In genomic region chr7:116191138-116191537, GRCm38 (mm10) we compare ENCODE assay signal across 8 mouse cellular contexts.
A peak's percentile ranks its signal among the peaks of the same experiment; 100 is the strongest.
DNase-seq lines count a peak whose midpoint lies in the region; ATAC-seq and TF ChIP-seq lines count a peak whose summit lies in the region.

No protein-coding gene starts in this region.

- WGBS in neural tube, embryonic 11.5 days = 25% methylated on average over 3 of the region's 3 CpGs
- WGBS in neural tube, embryonic 15.5 days = 29% methylated on average over 3 of the region's 3 CpGs
- WGBS in forebrain, embryonic 12.5 days = 9% methylated on average over 3 of the region's 3 CpGs
- 13% methylated on average over 3 of the region's 3 CpGs for WGBS in limb, embryonic 11.5 days
- WGBS in stomach, postnatal 0 days = 23% methylated on average over 3 of the region's 3 CpGs

- no peak overlapping the region for H3K4me3 ChIP-seq in neural tube, embryonic 11.5 days (ENCODE audit: low read depth, low read length)
- no peak overlapping the region for H3K4me3 ChIP-seq in neural tube, embryonic 15.5 days (replicated peaks)
- H3K4me3 ChIP-seq in forebrain, embryonic 12.5 days (replicated peaks) = no peak overlapping the region
- no peak overlapping the region for H3K4me3 ChIP-seq in limb, embryonic 11.5 days (ENCODE audit: low read depth, low read length)
- H3K4me3 ChIP-seq in stomach, postnatal 0 days (ENCODE audit: low read depth, low read length) = no peak overlapping the region

- ATAC-seq in neural tube, embryonic 11.5 days (ENCODE audit: insufficient read depth, low FRiP score, low TSS enrichment) = no peak
- no peak for ATAC-seq in neural tube, embryonic 15.5 days (ENCODE audit: low FRiP score)
- ATAC-seq in forebrain, embryonic 12.5 days (ENCODE audit: low FRiP score) = peak; percentile 69
- peak; percentile 82 for ATAC-seq in limb, embryonic 11.5 days (ENCODE audit: insufficient number of reproducible peaks, low FRiP score, low TSS enrichment, low read depth)
- ATAC-seq in stomach, postnatal 0 days (ENCODE audit: low FRiP score, low TSS enrichment) = peak; percentile 69

- no peak for TF ChIP-seq EP300 in stomach, postnatal 0 days (optimal IDR thresholded peaks at IDR 0.05)

- H3K27ac ChIP-seq in neural tube, embryonic 11.5 days (ENCODE audit: low read depth, low read length) = no peak overlapping the region
- no peak overlapping the region for H3K27ac ChIP-seq in neural tube, embryonic 15.5 days (replicated peaks)
- H3K27ac ChIP-seq in forebrain, embryonic 12.5 days = peak overlapping the region; percentile 33
- H3K27ac ChIP-seq in limb, embryonic 11.5 days (replicated peaks; ENCODE audit: low read depth, low read length) = no peak overlapping the region
- peak overlapping the region; percentile 18; the same call in 1 of the 2 replicates for H3K27ac ChIP-seq in stomach, postnatal 0 days (replicated peaks)

- intact Hi-C loops in gastrocnemius, postnatal 14 days (cut with DNase I; ENCODE audit: low total_unique reads) = no loop called here

- H3K4me2 ChIP-seq in neural tube, embryonic 11.5 days (ENCODE audit: low read depth) = no peak overlapping the region
- no peak overlapping the region for H3K4me2 ChIP-seq in neural tube, embryonic 15.5 days
- H3K4me2 ChIP-seq in forebrain, embryonic 12.5 days = no peak overlapping the region
- no peak overlapping the region for H3K4me2 ChIP-seq in limb, embryonic 11.5 days (ENCODE audit: low read depth, severe bottlenecking)
- H3K4me2 ChIP-seq in stomach, postnatal 0 days (replicated peaks; ENCODE audit: low read depth) = no peak overlapping the region

- no peak overlapping the region for H3K9ac ChIP-seq in neural tube, embryonic 11.5 days (ENCODE audit: low read length)
- H3K9ac ChIP-seq in neural tube, embryonic 15.5 days (replicated peaks) = no peak overlapping the region
- H3K9ac ChIP-seq in forebrain, embryonic 12.5 days = 0 out of 2 replicates have a peak overlapping the region, but pooled peaks have one; percentile 0
- H3K9ac ChIP-seq in limb, embryonic 11.5 days (ENCODE audit: low read length) = no peak overlapping the region
- H3K9ac ChIP-seq in stomach, postnatal 0 days (ENCODE audit: low read length) = no peak overlapping the region

- H3K4me1 ChIP-seq in neural tube, embryonic 11.5 days (ENCODE audit: control insufficient read depth, insufficient read depth, low read length) = peaks cover 5% of the 10 kb centered on the region
- H3K4me1 ChIP-seq in neural tube, embryonic 15.5 days = peaks cover 11% of the 10 kb centered on the region
- peaks cover 40% of the 10 kb centered on the region for H3K4me1 ChIP-seq in forebrain, embryonic 12.5 days
- peaks cover 16% of the 10 kb centered on the region for H3K4me1 ChIP-seq in limb, embryonic 11.5 days (ENCODE audit: control insufficient read depth, insufficient read depth, low read length)
- H3K4me1 ChIP-seq in stomach, postnatal 0 days (replicated peaks; ENCODE audit: control insufficient read depth, insufficient read depth) = 0 out of 2 replicates have a peak, but pooled peaks cover 2% of the 10 kb centered on the region

- H3K9me3 ChIP-seq in neural tube, embryonic 11.5 days (ENCODE audit: control insufficient read depth, low read length) = no peaks in the 10 kb centered on the region; the same call in 1 of the 2 replicates
- no peaks in the 10 kb centered on the region for H3K9me3 ChIP-seq in neural tube, embryonic 15.5 days (replicated peaks)
- H3K9me3 ChIP-seq in forebrain, embryonic 12.5 days = no peaks in the 10 kb centered on the region
- H3K9me3 ChIP-seq in limb, embryonic 11.5 days (ENCODE audit: control insufficient read depth, low read length) = no peaks in the 10 kb centered on the region
- no peaks in the 10 kb centered on the region for H3K9me3 ChIP-seq in stomach, postnatal 0 days (ENCODE audit: control insufficient read depth, low read length)

- DNase-seq in neural tube, embryonic 11.5 days (ENCODE audit: low spot score) = peak; percentile 39
- peak; percentile 69 for DNase-seq in limb, embryonic 11.5 days (ENCODE audit: low spot score)
- peak; percentile 48 for DNase-seq in stomach, postnatal 0 days (ENCODE audit: low spot score)
- no peak for DNase-seq in gastrocnemius, postnatal 14 days
- no peak for DNase-seq in natural killer cell, adult 2 months (ENCODE audit: low spot score in 2 of 2)
- DNase-seq in kidney, adult 18-20 months = no peak

- H3K36me3 ChIP-seq in neural tube, embryonic 11.5 days (ENCODE audit: control insufficient read depth, insufficient read depth, low read length) = no peaks in the 10 kb centered on the region
- H3K36me3 ChIP-seq in neural tube, embryonic 15.5 days = no peaks in the 10 kb centered on the region
- H3K36me3 ChIP-seq in forebrain, embryonic 12.5 days (replicated peaks) = 0 out of 2 replicates have a peak, but pooled peaks cover 5% of the 10 kb centered on the region
- no peaks in the 10 kb centered on the region for H3K36me3 ChIP-seq in limb, embryonic 11.5 days (ENCODE audit: control insufficient read depth, insufficient read depth, low read length)
- H3K36me3 ChIP-seq in stomach, postnatal 0 days (ENCODE audit: control insufficient read depth, insufficient read depth, low read length) = no peaks in the 10 kb centered on the region

- TF ChIP-seq CTCF in stomach, postnatal 0 days (IDR thresholded peaks at IDR 0.05; ENCODE audit: low read depth) = no peak

- no peaks in the 10 kb centered on the region for H3K27me3 ChIP-seq in neural tube, embryonic 11.5 days (ENCODE audit: control insufficient read depth, insufficient read depth, low read length)
- H3K27me3 ChIP-seq in neural tube, embryonic 15.5 days (replicated peaks) = no peaks in the 10 kb centered on the region
- H3K27me3 ChIP-seq in forebrain, embryonic 12.5 days = no peaks in the 10 kb centered on the region
- H3K27me3 ChIP-seq in limb, embryonic 11.5 days (ENCODE audit: control insufficient read depth, insufficient read depth, low read length) = no peaks in the 10 kb centered on the region
- no peaks in the 10 kb centered on the region for H3K27me3 ChIP-seq in stomach, postnatal 0 days (ENCODE audit: control insufficient read depth, insufficient read depth, low read length)

Comparison
In these comparisons a context has a peak if more than half of its experiments do, and no peak if none do; other contexts are left out.
1. ATAC-seq: peak in forebrain, embryonic 12.5 days (single experiment), limb, embryonic 11.5 days (single experiment) and stomach, postnatal 0 days (single experiment); none in neural tube, embryonic 11.5 days (single experiment) and neural tube, embryonic 15.5 days (single experiment).
2. DNase-seq: peak in neural tube, embryonic 11.5 days (single experiment), limb, embryonic 11.5 days (single experiment) and stomach, postnatal 0 days (single experiment); none in gastrocnemius, postnatal 14 days (single experiment), natural killer cell, adult 2 months (0 of 2) and kidney, adult 18-20 months (single experiment).
3. H3K27ac ChIP-seq: peak in forebrain, embryonic 12.5 days (single experiment) and stomach, postnatal 0 days (single experiment); none in neural tube, embryonic 11.5 days (single experiment), neural tube, embryonic 15.5 days (single experiment) and limb, embryonic 11.5 days (single experiment).